Comparison of ENCODE assay signal across 14 mouse cellular contexts in genomic region chr19:11360106-11360505, GRCm38 (mm10). TPM values are rescaled to one million over a fixed set of nuclear protein-coding genes. Genes with fewer than 3 reads are reported as not detected.
A peak's percentile ranks its signal among the peaks of the same experiment; 100 is the strongest.
DNase-seq lines count a peak whose midpoint lies in the region; ATAC-seq and TF ChIP-seq lines count a peak whose summit lies in the region.
"Had no signal": no experiment of that assay in that cellular context is flagged by ENCODE, and none has a peak within 500 bp of the region (broad histone marks: within the 10 kb centered on the region; RNA-seq: fewer than 3 reads in every experiment).

No protein-coding gene starts in this region.

- H3K4me1 ChIP-seq in intestine, postnatal 0 days (replicated peaks; ENCODE audit: control insufficient read depth, insufficient read depth, low read length) = no peaks in the 10 kb centered on the region
- H3K4me1 ChIP-seq in intestine, embryonic 16.5 days (ENCODE audit: control insufficient read depth, insufficient read depth, low read length) = no peaks in the 10 kb centered on the region
- no peaks in the 10 kb centered on the region for H3K4me1 ChIP-seq in E14TG2a.4 (replicated peaks; ENCODE audit: low read depth, low read length)
- H3K4me1 ChIP-seq: embryonic facial prominence, embryonic 13.5 days; neural tube, embryonic 12.5 days had no signal

- H3K27me3 ChIP-seq in intestine, postnatal 0 days (replicated peaks; ENCODE audit: control insufficient read depth, insufficient read depth, low read length) = no peaks in the 10 kb centered on the region
- H3K27me3 ChIP-seq in intestine, embryonic 16.5 days (replicated peaks; ENCODE audit: control insufficient read depth, insufficient read depth, low read length) = no peaks in the 10 kb centered on the region
- H3K27me3 ChIP-seq in E14TG2a.4 (ENCODE audit: insufficient read depth, low read length) = no peaks in the 10 kb centered on the region
- H3K27me3 ChIP-seq: embryonic facial prominence, embryonic 13.5 days; neural tube, embryonic 12.5 days had no signal

- no peak overlapping the region for H3K9ac ChIP-seq in intestine, postnatal 0 days (ENCODE audit: low read depth, low read length)
- H3K9ac ChIP-seq in intestine, embryonic 16.5 days (ENCODE audit: low read depth, low read length) = no peak overlapping the region
- H3K9ac ChIP-seq: embryonic facial prominence, embryonic 13.5 days; neural tube, embryonic 12.5 days had no signal

- no peak overlapping the region for H3K4me2 ChIP-seq in intestine, postnatal 0 days (replicated peaks; ENCODE audit: low read depth)
- H3K4me2 ChIP-seq in intestine, embryonic 16.5 days (ENCODE audit: low read depth, low read length) = no peak overlapping the region
- H3K4me2 ChIP-seq: embryonic facial prominence, embryonic 13.5 days; neural tube, embryonic 12.5 days had no signal

- TF ChIP-seq CTCF in intestine, postnatal 0 days (IDR thresholded peaks at IDR 0.05; ENCODE audit: low read depth) = peak; percentile 69
- peak; percentile 22; the same call in 1 of the 2 replicates for TF ChIP-seq CTCF in E14TG2a.4 (conservative IDR thresholded peaks at IDR 0.05; ENCODE audit: low read length)

- DNase-seq in lung, postnatal 36 days = peak; percentile 40
- DNase-seq in lung, postnatal 4 days = no peak
- DNase-seq in adrenal gland, adult 2 months = no peak
- DNase-seq: kidney, adult 11 months; right cerebral cortex, postnatal 25 days had no signal

- H3K27ac ChIP-seq in intestine, postnatal 0 days (ENCODE audit: low read depth, low read length) = no peak overlapping the region
- H3K27ac ChIP-seq in intestine, embryonic 16.5 days (ENCODE audit: low read length) = no peak overlapping the region
- H3K27ac ChIP-seq: embryonic facial prominence, embryonic 13.5 days; neural tube, embryonic 12.5 days had no signal

- no peak overlapping the region for H3K4me3 ChIP-seq in intestine, postnatal 0 days (ENCODE audit: low read depth, low read length)
- no peak overlapping the region for H3K4me3 ChIP-seq in intestine, embryonic 16.5 days (ENCODE audit: low read length)
- no peak overlapping the region for H3K4me3 ChIP-seq in E14TG2a.4 (replicated peaks; ENCODE audit: low read length)
- H3K4me3 ChIP-seq: embryonic facial prominence, embryonic 13.5 days; neural tube, embryonic 12.5 days had no signal

- H3K36me3 ChIP-seq in intestine, postnatal 0 days (ENCODE audit: control insufficient read depth, insufficient read depth) = no peaks in the 10 kb centered on the region
- H3K36me3 ChIP-seq in intestine, embryonic 16.5 days (ENCODE audit: control insufficient read depth, insufficient read depth, low read length) = no peaks in the 10 kb centered on the region
- H3K36me3 ChIP-seq in E14TG2a.4 (ENCODE audit: insufficient read depth, low read length) = no peaks in the 10 kb centered on the region
- H3K36me3 ChIP-seq: embryonic facial prominence, embryonic 13.5 days; neural tube, embryonic 12.5 days had no signal

- no peaks in the 10 kb centered on the region for H3K9me3 ChIP-seq in intestine, postnatal 0 days (ENCODE audit: control insufficient read depth)
- H3K9me3 ChIP-seq in intestine, embryonic 16.5 days (ENCODE audit: control insufficient read depth, low read length) = no peaks in the 10 kb centered on the region
- H3K9me3 ChIP-seq in E14TG2a.4 (ENCODE audit: low read length) = no peaks in the 10 kb centered on the region
- H3K9me3 ChIP-seq: embryonic facial prominence, embryonic 13.5 days; neural tube, embryonic 12.5 days had no signal

- 49% methylated on average over 3 of the region's 3 CpGs for WGBS in intestine, postnatal 0 days
- WGBS in intestine, embryonic 16.5 days = 52% methylated on average over 3 of the region's 3 CpGs

- ATAC-seq in intestine, postnatal 0 days = no peak
- ATAC-seq in intestine, embryonic 16.5 days = no peak
- ATAC-seq in monocyte, adult 5-6 weeks (replicated peaks; ENCODE audit: insufficient number of reproducible peaks, low FRiP score, low TSS enrichment, poor library complexity, severe bottlenecking) = peak; percentile 69
- ATAC-seq in activated CD4-positive, CD25-positive, alpha-beta regulatory T cell, adult 4 months = no peak
- ATAC-seq: forebrain, embryonic 16.5 days had no signal

RNA-seq across cellular contexts. Expression of gene Ms4a4a, which starts 15.2 kb away (rescaled TPM):
- 8.6 and 9.3 TPM in 2 replicates for polyA plus RNA-seq in intestine, postnatal 0 days (2015; fragmentation: Nextera tagmentation; extraction: Ambion mirVana)
- polyA plus RNA-seq in intestine, embryonic 16.5 days (2015; fragmentation: Nextera tagmentation; extraction: Ambion mirVana) = 7.2 and 9.6 TPM in 2 replicates
- 8.1 to 35.7 TPM (median 9.7 TPM) in 3 replicates for total RNA-seq in monocyte, adult 5-6 weeks (2017)
- 1 to 10 TPM in 1 of 2 experiments, not detected in 1; 1.3 TPM for polyA plus RNA-seq in activated CD4-positive, CD25-positive, alpha-beta regulatory T cell, adult 4 months (2017; shearing (Covaris generic))
- total RNA-seq in adrenal gland, adult 2 months (2021) = 1 to 10 TPM; 4.8 to 5.2 TPM
- polyA plus RNA-seq in adrenal gland, adult 2 months (2012; rRNA removed) = 0.58 and 0.75 TPM in 2 replicates

RNA-seq across cellular contexts. Expression of gene Ms4a7, which starts 24.2 kb away (rescaled TPM):
- 10.1 and 10.6 TPM in 2 replicates for polyA plus RNA-seq in intestine, postnatal 0 days (2015; fragmentation: Nextera tagmentation; extraction: Ambion mirVana)
- polyA plus RNA-seq in intestine, embryonic 16.5 days (2015; fragmentation: Nextera tagmentation; extraction: Ambion mirVana) = 3.9 and 4.0 TPM in 2 replicates
- 2.2 to 2.4 TPM (median 2.4 TPM) in 3 replicates for total RNA-seq in monocyte, adult 5-6 weeks (2017)
- polyA plus RNA-seq in activated CD4-positive, CD25-positive, alpha-beta regulatory T cell, adult 4 months (2017; shearing (Covaris generic)) = not detected
- 1 to 10 TPM; 1.9 TPM for total RNA-seq in adrenal gland, adult 2 months (2021)
- polyA plus RNA-seq in adrenal gland, adult 2 months (2012; rRNA removed) = 0.85 and 1.2 TPM in 2 replicates

RNA-seq across cellular contexts. Expression of gene Ms4a4c, which starts 44.5 kb away (rescaled TPM):
- polyA plus RNA-seq in intestine, postnatal 0 days (2015; fragmentation: Nextera tagmentation; extraction: Ambion mirVana) = 0.85 and 1.4 TPM in 2 replicates
- 1.5 and 1.6 TPM in 2 replicates for polyA plus RNA-seq in intestine, embryonic 16.5 days (2015; fragmentation: Nextera tagmentation; extraction: Ambion mirVana)
- total RNA-seq in monocyte, adult 5-6 weeks (2017) = 52.0 to 109 TPM (median 89.6 TPM) in 3 replicates
- polyA plus RNA-seq in activated CD4-positive, CD25-positive, alpha-beta regulatory T cell, adult 4 months (2017; shearing (Covaris generic)) = 10 to 100 TPM; 51.6 to 56.7 TPM
- total RNA-seq in adrenal gland, adult 2 months (2021) = 1 to 10 TPM; 1.8 to 2.1 TPM
- 0.06 and 0.91 TPM in 2 replicates for polyA plus RNA-seq in adrenal gland, adult 2 months (2012; rRNA removed)
- total RNA-seq: left cerebral cortex, postnatal 10 days had no signal
- polyA plus RNA-seq: forebrain, embryonic 16.5 days had no signal

RNA-seq across cellular contexts. Expression of gene Ms4a14, which starts 45.9 kb away (rescaled TPM):
- 0.08 and 0.09 TPM in 2 replicates for polyA plus RNA-seq in intestine, postnatal 0 days (2015; fragmentation: Nextera tagmentation; extraction: Ambion mirVana)
- polyA plus RNA-seq in intestine, embryonic 16.5 days (2015; fragmentation: Nextera tagmentation; extraction: Ambion mirVana) = 0.02 TPM in 1 of 2 replicates, not detected in the other
- total RNA-seq in monocyte, adult 5-6 weeks (2017) = 0.29 to 0.64 TPM in 2 of 3 replicates, not detected in the other
- not detected for polyA plus RNA-seq in activated CD4-positive, CD25-positive, alpha-beta regulatory T cell, adult 4 months (2017; shearing (Covaris generic))
- under 1 TPM in 1 of 2 experiments, not detected in 1; 0.07 TPM for total RNA-seq in adrenal gland, adult 2 months (2021)
- 0.09 and 0.12 TPM in 2 replicates for polyA plus RNA-seq in adrenal gland, adult 2 months (2012; rRNA removed)
- total RNA-seq: left cerebral cortex, postnatal 10 days had no signal
- polyA plus RNA-seq: embryonic facial prominence, embryonic 13.5 days; forebrain, embryonic 16.5 days; neural tube, embryonic 12.5 days had no signal

Comparison
In these comparisons a context has a peak if more than half of its experiments do, and no peak if none do; other contexts are left out.
1. RNA of gene Ms4a4c, which starts 44.5 kb away (polyA plus RNA-seq): 51.6 to 56.7 TPM in activated CD4-positive, CD25-positive, alpha-beta regulatory T cell, adult 4 months; 1.5 to 1.6 TPM in intestine, embryonic 16.5 days, 0.06 to 0.91 TPM in adrenal gland, adult 2 months and 0.85 to 1.4 TPM in intestine, postnatal 0 days; every median in the first group is over 10 times any median in the second.